Mouse (Mus musculus) hindbrain, embryonic 16.5 days (tissue): ENCODE results near the gene Zmynd8. TPM values are rescaled to one million over a fixed set of nuclear protein-coding genes. Genes with fewer than 3 reads are reported as not detected.

Experiments used
- ATAC-seq: fragments of 200-750 bp; cut with Nextera tagmentation; 2 replicates; pipeline ENCODE4 v1.8.0; 2017; ENCODE audit warnings: moderate TSS enrichment, moderate library complexity
- H3K27ac ChIP-seq: fragments of 300-500 bp; sonication (generic); 2 replicates; pipeline ENCODE4 v1.5.1; 2014; ENCODE audit warnings: low read depth, mild to moderate bottlenecking, control low read depth, low read length, moderate library complexity
- H3K27me3 ChIP-seq: fragments of 300-500 bp; sonication (generic); replicated peaks from 2 replicates; pipeline ENCODE4 v1.6.1; 2014; ENCODE audit warnings: low read length; ENCODE audit not compliant: control insufficient read depth, insufficient read depth
- H3K36me3 ChIP-seq: fragments of 300-500 bp; sonication (generic); 2 replicates; pipeline ENCODE4 v1.6.1; 2014; ENCODE audit warnings: mild to moderate bottlenecking, low read length, moderate library complexity, mixed read lengths; ENCODE audit not compliant: control insufficient read depth, insufficient read depth
- H3K4me1 ChIP-seq: fragments of 300-500 bp; sonication (generic); 2 replicates; pipeline ENCODE4 v1.6.1; 2014; ENCODE audit warnings: low read depth, low read length; ENCODE audit not compliant: control insufficient read depth, insufficient read depth
- H3K4me2 ChIP-seq: fragments of 300-500 bp; sonication (generic); 2 replicates; pipeline ENCODE4 v1.6.1; 2014; ENCODE audit warnings: mild to moderate bottlenecking, low read length, control low read depth, moderate library complexity
- H3K4me3 ChIP-seq: fragments of 300-500 bp; sonication (generic); 2 replicates; pipeline ENCODE4 v1.5.1; 2014; ENCODE audit warnings: mild to moderate bottlenecking, low read length, control low read depth, moderate library complexity
- H3K9ac ChIP-seq: fragments of 300-500 bp; sonication (generic); 2 replicates; pipeline ENCODE4 v1.6.1; 2014; ENCODE audit warnings: low read depth, mild to moderate bottlenecking, control low read depth, low read length, moderate library complexity
- H3K9me3 ChIP-seq: fragments of 300-500 bp; sonication (generic); 2 replicates; pipeline ENCODE4 v1.6.1; 2014; ENCODE audit warnings: mild to moderate bottlenecking, low read length, moderate library complexity; ENCODE audit not compliant: control insufficient read depth
- WGBS: fragments of 180-500 bp; shearing (Covaris S2); extraction: QIAGEN DNeasy Blood & Tissue Kit; methylation state at CpG from one replicate; pipeline ENCODE4 v1.1.7; 2014; 5-methylcytosine and 5-hydroxymethylcytosine counted together
- polyA plus RNA-seq: library from polyadenylated mRNA; unstranded; fragments of >200 nt; fragmentation: Nextera tagmentation; extraction: Ambion mirVana; gene quantifications from 2 replicates; pipeline ENCODE4 v1.2.1, GENCODE M21; 2015

The Zmynd8 gene
- polyA plus RNA-seq, 1 experiment from 2014 or later, result 66.4 TPM

DNA sequence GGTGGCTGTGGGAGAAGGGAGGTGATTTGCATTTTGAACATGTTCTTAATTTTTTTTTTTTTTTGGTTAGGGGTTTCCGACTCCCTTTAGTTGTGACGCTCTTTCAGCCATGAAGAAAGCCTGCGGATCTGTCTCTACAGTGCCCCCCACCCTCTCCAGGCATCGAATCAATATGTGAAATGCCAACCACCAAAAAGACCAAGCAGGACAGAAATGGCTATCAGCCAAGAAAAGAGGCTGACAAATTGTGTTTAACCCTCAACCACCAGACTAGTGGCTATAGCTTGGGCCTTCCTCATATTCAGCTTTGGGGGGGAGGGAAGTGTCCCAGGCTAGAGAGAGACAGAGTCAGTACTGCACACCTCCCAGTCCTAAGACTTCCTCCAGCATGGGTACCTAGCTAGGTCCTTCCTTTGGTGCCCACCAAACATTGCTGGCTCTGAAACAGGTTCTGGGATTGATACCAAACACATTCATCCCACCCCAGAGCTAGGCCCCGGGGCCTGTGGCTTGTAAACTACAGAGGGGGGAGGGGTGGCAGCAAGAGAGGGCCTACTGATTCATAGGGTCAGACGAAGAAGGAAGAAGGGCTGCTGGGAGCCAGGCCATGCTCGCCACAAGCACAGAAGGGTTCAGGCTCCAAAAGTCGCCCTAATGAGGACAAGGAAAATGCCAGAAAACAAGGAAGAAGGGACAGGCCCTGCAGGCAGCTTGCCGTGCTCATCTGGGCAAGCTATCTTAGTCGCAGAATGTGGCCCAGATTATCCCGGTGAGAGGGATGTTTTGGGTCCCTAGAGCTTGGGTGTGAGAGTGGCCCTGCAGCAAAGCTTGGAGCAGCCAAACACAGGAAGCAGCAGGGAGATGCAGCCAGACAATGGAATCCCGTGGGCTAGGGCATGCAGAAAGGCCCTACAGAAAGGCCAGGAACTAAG, 40.1 kb downstream of the Zmynd8 start:
- H3K27me3 ChIP-seq, result no peaks in the 10 kb centered on the region
- H3K4me1 ChIP-seq, result peaks cover 53% of the 10 kb centered on the region
- no peaks in the 10 kb centered on the region for H3K9me3 ChIP-seq
- H3K4me2 ChIP-seq, result peak overlapping the region; percentile 46
- peak overlapping the region; percentile 91 for H3K27ac ChIP-seq
- no peaks in the 10 kb centered on the region for H3K36me3 ChIP-seq
- peak overlapping the region; percentile 54 for H3K9ac ChIP-seq
- 7% methylated on average over 12 of the region's 12 CpGs for WGBS
- H3K4me3 ChIP-seq, result peak overlapping the region; percentile 16; the same call in 1 of the 2 replicates
- peak; percentile 26; the same call in 1 of the 2 replicates for ATAC-seq

DNA sequence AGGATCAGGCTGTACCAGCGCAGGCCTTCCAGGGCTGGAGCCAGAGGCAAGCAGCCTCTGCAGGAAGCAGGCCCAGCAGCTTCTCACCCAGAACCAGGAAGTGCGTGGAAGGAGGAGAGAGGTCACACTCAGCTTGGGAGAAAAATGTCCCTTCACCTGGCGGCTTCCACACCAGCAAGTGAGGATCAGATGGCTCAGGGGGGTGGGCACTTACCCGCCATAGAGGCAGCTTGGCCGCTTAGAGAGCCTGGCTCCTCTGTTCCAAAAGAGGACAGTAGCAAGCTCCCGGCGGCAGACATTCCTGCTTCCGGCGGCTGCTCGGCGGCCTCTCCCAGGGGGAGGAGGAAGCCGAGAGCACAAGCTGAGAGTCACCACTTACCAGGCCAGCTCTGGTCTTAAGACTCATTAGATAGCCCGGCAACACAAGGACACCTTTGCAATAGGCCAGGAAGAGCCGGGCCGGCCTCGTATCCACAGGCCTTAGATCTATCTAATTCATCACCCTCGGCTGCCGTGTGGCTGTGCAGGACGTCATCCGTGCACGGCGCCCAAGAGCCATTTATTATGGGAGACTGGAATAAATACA, 40.9 kb downstream of the Zmynd8 start:
- 5% methylated on average over 22 of the region's 22 CpGs for WGBS
- H3K4me3 ChIP-seq, result peak overlapping the region; percentile 16
- peaks cover 53% of the 10 kb centered on the region for H3K4me1 ChIP-seq
- H3K27ac ChIP-seq, result peak overlapping the region; percentile 91
- H3K4me2 ChIP-seq, result peak overlapping the region; percentile 46
- peak; percentile 26 for ATAC-seq
- no peaks in the 10 kb centered on the region for H3K27me3 ChIP-seq
- H3K9me3 ChIP-seq, result no peaks in the 10 kb centered on the region
- H3K9ac ChIP-seq, result peak overlapping the region; percentile 51
- H3K36me3 ChIP-seq, result no peaks in the 10 kb centered on the region

DNA sequence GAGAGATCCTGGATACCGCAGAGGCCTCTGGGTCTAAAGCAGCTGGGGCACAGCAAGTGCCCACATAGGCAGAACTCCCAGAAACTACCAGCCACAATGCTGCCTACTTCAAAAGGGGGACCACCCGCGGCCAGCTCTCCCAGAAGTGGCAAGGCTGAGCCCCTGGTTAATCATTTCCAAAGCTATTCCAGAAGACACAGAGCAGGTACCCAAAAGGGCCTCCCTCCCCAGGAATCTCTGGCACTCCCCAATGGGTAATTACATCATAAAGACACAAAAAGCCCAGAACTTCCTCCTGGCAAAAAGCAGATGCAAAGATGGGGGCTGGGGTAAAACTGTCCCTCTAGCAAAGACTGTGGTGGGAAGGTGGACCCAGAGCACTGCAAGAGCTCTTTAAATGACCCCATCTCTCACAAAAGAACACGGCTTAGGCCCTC, 41.4 kb downstream of the Zmynd8 start:
- no peak overlapping the region; the same call in 1 of the 2 replicates for H3K4me3 ChIP-seq
- peaks cover 53% of the 10 kb centered on the region for H3K4me1 ChIP-seq
- H3K9ac ChIP-seq, result peak overlapping the region; percentile 51
- no peaks in the 10 kb centered on the region for H3K36me3 ChIP-seq
- ATAC-seq, result no peak
- no peaks in the 10 kb centered on the region for H3K9me3 ChIP-seq
- no peaks in the 10 kb centered on the region for H3K27me3 ChIP-seq
- H3K27ac ChIP-seq, result peak overlapping the region; percentile 91
- 11% methylated on average over 4 of the region's 4 CpGs for WGBS
- peak overlapping the region; percentile 46 for H3K4me2 ChIP-seq

DNA sequence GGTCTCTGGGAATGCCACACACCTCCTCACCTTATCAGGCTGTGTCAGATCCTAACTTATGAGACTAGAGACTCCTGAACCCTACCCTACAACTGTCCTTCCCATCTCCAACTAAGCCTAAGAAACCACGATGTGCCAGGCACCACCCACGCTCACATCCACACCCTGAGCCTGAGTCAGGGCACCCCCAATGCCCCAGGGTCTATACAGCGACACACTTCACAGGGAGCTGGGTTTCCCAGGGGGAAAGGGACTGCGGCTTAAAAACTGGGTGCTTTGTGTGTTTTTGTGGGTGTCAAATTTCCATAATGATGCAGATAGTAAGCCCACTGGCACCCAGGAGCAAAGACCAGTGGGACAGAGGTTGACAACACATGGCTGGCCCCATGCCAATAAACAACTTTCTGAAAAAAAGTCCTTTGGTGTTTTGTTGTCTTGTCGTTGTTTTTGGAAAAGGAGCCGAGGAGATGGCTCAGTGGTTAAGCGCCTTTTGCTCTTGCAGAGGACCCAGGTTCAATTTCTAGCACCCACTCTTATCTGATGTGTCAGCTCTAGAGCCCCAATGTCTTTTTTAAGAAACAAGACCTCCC, 42.1 kb downstream of the Zmynd8 start:
- peaks cover 47% of the 10 kb centered on the region for H3K4me1 ChIP-seq
- H3K27ac ChIP-seq, result peak overlapping the region; percentile 91
- H3K9ac ChIP-seq, result no peak overlapping the region
- no peaks in the 10 kb centered on the region for H3K9me3 ChIP-seq
- H3K4me2 ChIP-seq, result no peak overlapping the region
- ATAC-seq, result no peak
- H3K27me3 ChIP-seq, result no peaks in the 10 kb centered on the region
- H3K36me3 ChIP-seq, result no peaks in the 10 kb centered on the region
- 72% methylated on average over 7 of the region's 7 CpGs for WGBS
- H3K4me3 ChIP-seq, result no peak overlapping the region

DNA sequence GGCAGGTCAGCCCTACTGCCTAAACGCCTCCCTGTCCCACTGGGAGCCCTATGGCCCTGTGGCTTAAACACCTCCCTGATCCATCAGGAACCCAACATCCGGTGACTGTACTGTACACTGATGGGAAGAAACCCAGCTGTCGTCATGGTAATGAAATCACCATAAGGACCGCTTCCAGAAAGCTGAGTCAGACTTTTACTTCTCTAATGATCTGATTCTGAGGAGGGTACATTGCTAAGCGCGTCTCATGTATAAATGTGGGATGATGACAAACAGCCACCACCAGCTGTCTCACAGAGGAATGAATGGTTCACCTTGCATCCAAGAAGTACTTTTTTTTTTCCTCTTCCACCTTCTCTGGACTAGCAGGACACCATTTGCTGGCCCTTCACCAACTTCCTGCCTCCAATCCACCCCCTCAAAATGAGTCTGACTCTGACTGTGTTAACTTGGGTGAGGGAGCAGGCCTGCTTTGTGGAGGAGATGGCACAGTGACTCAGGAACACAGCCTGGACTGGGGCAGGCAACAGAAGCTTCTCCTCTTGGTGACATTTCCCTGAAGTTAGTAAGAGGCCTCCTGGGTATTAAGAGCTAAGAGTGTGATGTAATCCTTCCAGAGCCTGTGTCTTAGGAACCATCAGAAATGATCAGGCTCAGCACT, 43.0 kb downstream of the Zmynd8 start:
- ATAC-seq, result no peak
- Histone ChIP-seq H3K36me3 (no peaks in the 10 kb centered on the region; the same call in 1 of the 2 replicates), H3K4me1 (peaks cover 45% of the 10 kb centered on the region), H3K4me3 (no peak overlapping the region), H3K27ac (peak overlapping the region; percentile 37; the same call in 1 of the 2 replicates), H3K9ac (no peak overlapping the region), H3K27me3 (no peaks in the 10 kb centered on the region), H3K9me3 (no peaks in the 10 kb centered on the region), H3K4me2 (no peak overlapping the region)
- 39% methylated on average over 6 of the region's 6 CpGs for WGBS

DNA sequence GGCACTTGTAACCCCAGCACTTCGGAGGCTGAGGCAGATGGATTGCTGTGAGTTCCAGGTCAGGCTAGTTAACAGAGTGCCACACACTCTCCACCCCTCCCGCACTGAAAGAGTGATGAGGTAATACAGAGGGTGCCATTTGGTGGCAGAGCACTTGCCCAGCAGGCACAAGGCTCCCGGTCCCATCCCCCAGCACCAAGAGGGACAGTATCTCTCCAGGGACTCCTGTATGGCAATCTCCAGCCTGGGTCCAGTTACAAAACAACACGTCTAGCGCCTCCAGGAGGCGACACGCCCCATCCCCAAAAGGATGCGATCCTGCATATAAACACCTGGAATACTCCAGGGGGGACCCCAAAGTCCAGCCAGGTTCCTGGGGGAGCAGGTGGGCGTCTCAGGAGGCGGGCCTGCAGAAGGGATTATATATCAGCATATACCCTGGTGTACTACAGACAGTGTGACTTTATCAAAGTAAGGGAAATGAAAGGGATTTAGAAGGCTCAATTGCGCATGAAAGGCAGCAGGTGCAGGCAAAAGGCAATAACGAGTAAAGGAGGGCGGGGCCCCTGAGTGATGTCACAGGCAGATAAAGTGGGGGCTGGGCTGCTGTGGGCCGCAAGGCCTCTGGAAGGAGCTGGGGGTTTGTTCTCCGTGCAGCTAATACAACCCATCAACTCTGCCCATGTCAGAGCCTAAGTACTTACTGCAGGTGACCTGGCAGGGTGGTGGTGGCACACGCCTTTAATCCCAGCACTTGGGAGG, 44.4 kb downstream of the Zmynd8 start:
- no peaks in the 10 kb centered on the region; the same call in 1 of the 2 replicates for H3K36me3 ChIP-seq
- no peaks in the 10 kb centered on the region for H3K27me3 ChIP-seq
- no peak overlapping the region for H3K9ac ChIP-seq
- no peak overlapping the region for H3K4me2 ChIP-seq
- H3K4me3 ChIP-seq, result no peak overlapping the region
- no peaks in the 10 kb centered on the region for H3K9me3 ChIP-seq
- peaks cover 44% of the 10 kb centered on the region for H3K4me1 ChIP-seq
- 53% methylated on average over 16 of the region's 16 CpGs for WGBS
- ATAC-seq, result no peak
- H3K27ac ChIP-seq, result no peak overlapping the region

DNA sequence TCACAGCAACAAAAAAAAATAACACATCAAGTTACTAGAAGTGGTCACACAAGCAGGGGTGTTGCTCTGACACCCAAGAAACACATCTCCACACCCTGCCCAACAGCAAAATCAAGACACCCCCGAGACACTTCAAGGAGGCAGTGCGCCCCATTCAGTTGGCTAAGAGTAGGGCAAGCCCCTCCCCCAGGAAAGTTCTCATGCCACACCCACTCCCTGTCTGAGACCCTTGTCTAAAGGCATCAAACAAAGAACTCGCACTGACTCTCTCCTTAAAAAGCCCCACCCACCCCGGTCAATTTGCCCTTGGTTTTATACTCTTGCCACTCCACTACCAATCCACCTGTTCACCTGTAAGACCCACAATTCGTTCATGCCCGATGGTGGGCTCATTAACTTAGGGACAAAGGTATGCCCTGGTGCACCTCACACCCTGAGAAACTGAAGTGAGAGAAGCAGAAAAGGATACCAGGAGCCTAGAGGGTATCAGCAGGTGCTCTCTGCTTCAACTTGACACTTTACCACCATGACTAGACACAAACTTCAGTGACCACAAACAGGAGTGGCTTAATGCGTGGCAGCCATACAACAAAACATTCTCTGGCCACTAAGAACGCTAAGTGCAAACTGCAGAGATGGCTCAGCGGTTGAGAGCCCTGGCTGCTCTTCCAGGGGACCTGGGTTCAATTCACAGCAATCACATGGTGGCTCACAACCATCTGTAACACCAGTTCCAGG, 45.8 kb downstream of the Zmynd8 start:
- no peak for ATAC-seq
- Histone ChIP-seq H3K27me3 (no peaks in the 10 kb centered on the region), H3K9me3 (no peaks in the 10 kb centered on the region), H3K36me3 (no peaks in the 10 kb centered on the region; the same call in 1 of the 2 replicates), H3K4me1 (peaks cover 36% of the 10 kb centered on the region), H3K4me3 (no peak overlapping the region), H3K27ac (no peak overlapping the region), H3K9ac (no peak overlapping the region), H3K4me2 (no peak overlapping the region)
- WGBS, result 86% methylated on average over 9 of the region's 9 CpGs

DNA sequence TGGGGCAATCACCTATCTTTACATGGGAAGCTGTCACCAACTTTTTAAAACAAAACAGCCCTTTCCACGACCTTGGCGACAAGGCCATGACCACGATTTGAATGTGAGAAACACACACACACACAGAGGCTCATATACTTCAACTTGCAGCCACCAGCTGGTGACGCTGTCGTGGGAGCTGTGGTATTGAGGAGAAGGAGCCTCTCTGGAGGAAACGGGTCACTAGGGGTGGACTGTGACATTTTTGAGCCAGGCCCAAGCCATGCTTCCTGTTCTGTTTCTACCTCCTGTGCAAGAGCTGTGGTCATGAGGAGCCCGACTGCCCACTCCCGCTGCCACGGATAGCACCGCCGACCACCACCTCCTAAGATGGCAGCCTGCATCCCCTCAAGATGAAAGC, 46.4 kb downstream of the Zmynd8 start:
- H3K27ac ChIP-seq, result no peak overlapping the region
- no peak overlapping the region for H3K9ac ChIP-seq
- H3K27me3 ChIP-seq, result no peaks in the 10 kb centered on the region
- no peak for ATAC-seq
- no peak overlapping the region for H3K4me2 ChIP-seq
- no peaks in the 10 kb centered on the region; the same call in 1 of the 2 replicates for H3K36me3 ChIP-seq
- 81% methylated on average over 11 of the region's 11 CpGs for WGBS
- no peaks in the 10 kb centered on the region for H3K9me3 ChIP-seq
- peaks cover 30% of the 10 kb centered on the region for H3K4me1 ChIP-seq
- H3K4me3 ChIP-seq, result no peak overlapping the region
